Mouse (Mus musculus): ENCODE results near the gene Celf2. TPM values are rescaled to one million over a fixed set of nuclear protein-coding genes. Genes with fewer than 3 reads are reported as not detected.

Celf2 gene
- polyA plus RNA-seq, 1 experiment from 2014 or later: 68.8 TPM

DNA sequence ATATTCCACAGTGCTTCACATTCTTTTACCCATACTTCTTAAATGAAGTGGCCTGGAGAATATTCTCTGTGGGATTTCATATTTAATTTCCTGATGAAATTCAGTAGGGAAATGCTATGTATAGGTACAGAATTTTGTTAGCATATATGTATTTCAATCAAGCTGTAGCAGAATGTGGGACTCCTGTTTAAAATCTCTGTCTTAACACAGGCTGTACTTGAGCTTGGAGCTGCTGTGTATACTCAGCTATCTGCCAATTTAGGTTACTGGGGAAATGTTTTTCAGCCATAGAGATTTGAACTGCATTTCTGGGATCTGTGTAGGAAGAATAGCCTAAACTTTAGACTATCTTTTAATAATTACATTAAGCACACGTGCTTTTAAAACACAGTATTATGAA is 330.2 kb downstream of the Celf2 start:
- Histone ChIP-seq H3K27ac (replicated peaks; ENCODE audit: low read depth, low read length) (no peak overlapping the region), H3K9ac (ENCODE audit: low read depth, low read length) (no peak overlapping the region), H3K27me3 (replicated peaks; ENCODE audit: control insufficient read depth, insufficient read depth, low read length) (no peaks in the 10 kb centered on the region), H3K4me2 (ENCODE audit: low read depth, low read length) (no peak overlapping the region), H3K9me3 (ENCODE audit: control insufficient read depth, low read length) (no peaks in the 10 kb centered on the region), H3K36me3 (ENCODE audit: control insufficient read depth, insufficient read depth, low read length) (no peaks in the 10 kb centered on the region), H3K4me3 (ENCODE audit: low read depth, low read length) (no peak overlapping the region), H3K4me1 (ENCODE audit: control insufficient read depth, insufficient read depth, low read length) (no peaks in the 10 kb centered on the region)
- DNase-seq (ENCODE audit: low spot score) (no peak), ATAC-seq (ENCODE audit: low read depth) (no peak)
- 67% methylated on average over 1 of the region's 1 CpGs for WGBS

DNA sequence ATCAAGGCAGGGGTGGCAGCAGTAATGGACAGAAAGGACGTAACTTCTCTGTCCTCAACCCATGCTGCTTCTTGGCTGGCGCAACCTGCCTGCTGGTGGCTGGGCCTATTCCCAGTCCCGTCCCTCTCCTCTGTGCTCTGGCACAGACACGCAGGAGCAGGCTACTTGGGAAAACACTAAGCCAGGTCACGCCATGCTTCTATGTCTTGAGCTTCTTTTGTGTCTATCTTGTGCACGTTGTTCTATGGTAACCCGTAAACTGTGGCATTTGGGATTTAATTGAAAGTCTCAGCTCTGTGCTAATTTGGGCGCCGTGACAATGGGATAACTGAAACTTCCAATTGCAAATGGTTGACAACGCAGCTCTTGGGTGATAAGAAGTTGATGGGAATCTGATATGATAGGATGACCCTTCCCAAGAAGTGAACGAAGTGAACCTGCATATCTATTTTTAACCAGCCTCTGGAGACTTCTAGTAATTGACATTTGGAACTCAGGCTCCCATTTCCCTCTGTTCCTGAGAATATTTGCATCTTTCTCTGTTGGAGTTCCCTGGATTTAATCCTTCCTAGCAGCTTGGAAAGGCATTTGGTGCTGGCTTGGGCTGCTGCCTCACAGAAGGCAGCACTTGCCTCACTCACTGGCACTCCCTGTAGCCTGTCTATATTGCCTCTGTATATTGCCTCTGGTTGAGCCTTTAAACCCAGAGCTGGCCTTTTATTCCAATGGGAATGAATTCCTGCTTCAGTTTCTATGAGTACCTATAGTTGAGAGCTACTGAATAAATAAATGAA is 335.9 kb downstream of the Celf2 start:
- ATAC-seq (ENCODE audit: low read depth): no peak
- DNase-seq (ENCODE audit: low spot score): no peak
- Histone ChIP-seq H3K27me3 (replicated peaks; ENCODE audit: control insufficient read depth, insufficient read depth, low read length) (no peaks in the 10 kb centered on the region), H3K36me3 (ENCODE audit: control insufficient read depth, insufficient read depth, low read length) (no peaks in the 10 kb centered on the region), H3K9ac (ENCODE audit: low read depth, low read length) (no peak overlapping the region), H3K9me3 (ENCODE audit: control insufficient read depth, low read length) (no peaks in the 10 kb centered on the region), H3K4me3 (ENCODE audit: low read depth, low read length) (no peak overlapping the region), H3K4me2 (ENCODE audit: low read depth, low read length) (no peak overlapping the region), H3K4me1 (ENCODE audit: control insufficient read depth, insufficient read depth, low read length) (no peaks in the 10 kb centered on the region), H3K27ac (replicated peaks; ENCODE audit: low read depth, low read length) (no peak overlapping the region)
- 82% methylated on average over 11 of the region's 11 CpGs for WGBS

DNA sequence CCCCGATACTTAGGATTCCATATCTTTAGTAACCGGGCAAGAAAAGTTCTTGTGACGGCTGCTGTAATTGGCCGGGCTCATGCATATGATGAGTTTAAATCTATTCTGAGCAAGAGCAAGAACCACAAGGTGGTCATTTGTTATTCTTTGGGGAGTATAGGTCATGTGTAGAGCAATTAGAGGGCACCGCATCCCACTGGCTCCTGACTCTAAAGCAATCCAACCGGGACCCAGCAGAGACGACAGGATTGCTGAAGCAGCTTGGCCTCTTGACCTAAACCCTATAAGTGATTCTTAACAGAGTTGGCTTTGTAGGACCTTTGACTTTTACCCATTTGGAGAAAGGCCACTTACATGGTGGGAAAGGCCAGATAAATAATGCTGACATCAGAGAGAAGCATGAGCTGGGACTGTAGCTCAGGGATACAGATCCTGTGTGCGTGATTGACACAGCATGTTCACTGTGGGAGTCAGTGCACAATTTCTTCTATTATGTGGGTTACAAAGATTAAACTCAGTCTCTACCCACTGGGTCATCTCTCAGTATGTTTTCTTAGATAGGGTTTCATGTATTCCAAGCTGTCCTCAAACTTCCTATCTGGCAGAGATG is 338.2 kb downstream of the Celf2 start:
- DNase-seq (ENCODE audit: low spot score) (no peak), ATAC-seq (ENCODE audit: low read depth) (no peak)
- 48% methylated on average over 8 of the region's 8 CpGs for WGBS
- H3K9ac ChIP-seq (ENCODE audit: low read depth, low read length): no peak overlapping the region
- no peaks in the 10 kb centered on the region for H3K4me1 ChIP-seq (ENCODE audit: control insufficient read depth, insufficient read depth, low read length)
- H3K9me3 ChIP-seq (ENCODE audit: control insufficient read depth, low read length): no peaks in the 10 kb centered on the region
- no peaks in the 10 kb centered on the region for H3K36me3 ChIP-seq (ENCODE audit: control insufficient read depth, insufficient read depth, low read length)
- no peak overlapping the region for H3K4me3 ChIP-seq (ENCODE audit: low read depth, low read length)
- no peaks in the 10 kb centered on the region for H3K27me3 ChIP-seq (replicated peaks; ENCODE audit: control insufficient read depth, insufficient read depth, low read length)
- H3K27ac ChIP-seq (replicated peaks; ENCODE audit: low read depth, low read length): no peak overlapping the region
- H3K4me2 ChIP-seq (ENCODE audit: low read depth, low read length): no peak overlapping the region

DNA sequence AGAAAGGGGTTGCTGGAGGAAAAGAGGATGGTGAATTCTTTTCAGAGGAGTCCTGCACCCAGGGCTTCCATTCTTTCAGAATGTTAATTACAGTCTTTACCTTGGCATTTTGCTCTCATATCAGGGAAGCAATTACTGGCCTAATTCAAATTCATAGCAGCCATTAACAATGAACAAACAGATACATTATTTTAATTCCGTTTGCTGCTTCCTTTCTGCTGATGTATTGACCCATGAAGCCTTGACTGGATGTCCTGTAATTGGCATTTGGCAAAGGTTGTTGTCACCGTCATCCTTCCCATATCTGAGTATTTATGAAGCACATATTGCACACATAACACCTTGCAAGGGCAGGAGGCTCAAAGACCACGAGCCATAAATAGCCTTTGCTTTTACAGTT is 343.6 kb downstream of the Celf2 start:
- H3K36me3 ChIP-seq (ENCODE audit: control insufficient read depth, insufficient read depth, low read length): no peaks in the 10 kb centered on the region
- ATAC-seq (ENCODE audit: low read depth) (no peak), DNase-seq (ENCODE audit: low spot score) (no peak)
- 74% methylated on average over 3 of the region's 3 CpGs for WGBS
- no peaks in the 10 kb centered on the region for H3K9me3 ChIP-seq (ENCODE audit: control insufficient read depth, low read length)
- H3K4me1 ChIP-seq (ENCODE audit: control insufficient read depth, insufficient read depth, low read length): no peaks in the 10 kb centered on the region
- no peak overlapping the region for H3K27ac ChIP-seq (replicated peaks; ENCODE audit: low read depth, low read length)
- no peaks in the 10 kb centered on the region for H3K27me3 ChIP-seq (replicated peaks; ENCODE audit: control insufficient read depth, insufficient read depth, low read length)
- no peak overlapping the region for H3K9ac ChIP-seq (ENCODE audit: low read depth, low read length)
- no peak overlapping the region for H3K4me2 ChIP-seq (ENCODE audit: low read depth, low read length)
- H3K4me3 ChIP-seq (ENCODE audit: low read depth, low read length): no peak overlapping the region

DNA sequence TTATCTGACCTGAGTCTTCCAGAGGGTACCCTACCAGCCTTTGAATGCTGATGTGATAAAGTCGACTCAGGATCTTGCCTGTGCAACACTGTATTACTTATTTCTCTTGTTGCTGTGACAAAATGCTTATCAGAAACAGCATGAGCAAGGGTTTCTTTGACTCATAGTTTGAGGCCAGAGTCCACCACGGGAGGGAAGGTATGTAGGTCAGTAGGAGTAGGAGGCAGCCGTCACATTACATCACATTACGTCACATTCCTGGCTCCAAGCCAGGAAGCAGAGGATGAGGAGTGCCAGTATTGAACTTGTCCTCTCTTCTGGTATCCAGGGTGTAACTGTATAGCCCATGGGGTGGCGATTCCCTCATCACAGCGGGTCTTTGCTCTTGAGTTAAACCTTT is 349.3 kb downstream of the Celf2 start:
- Histone ChIP-seq H3K4me3 (ENCODE audit: low read depth, low read length) (no peak overlapping the region), H3K4me1 (ENCODE audit: control insufficient read depth, insufficient read depth, low read length) (no peaks in the 10 kb centered on the region), H3K9me3 (ENCODE audit: control insufficient read depth, low read length) (no peaks in the 10 kb centered on the region), H3K27me3 (replicated peaks; ENCODE audit: control insufficient read depth, insufficient read depth, low read length) (no peaks in the 10 kb centered on the region), H3K9ac (ENCODE audit: low read depth, low read length) (no peak overlapping the region), H3K4me2 (ENCODE audit: low read depth, low read length) (no peak overlapping the region), H3K36me3 (ENCODE audit: control insufficient read depth, insufficient read depth, low read length) (no peaks in the 10 kb centered on the region), H3K27ac (replicated peaks; ENCODE audit: low read depth, low read length) (no peak overlapping the region)
- no peak for DNase-seq (ENCODE audit: low spot score)
- 58% methylated on average over 6 of the region's 6 CpGs for WGBS
- ATAC-seq (ENCODE audit: low read depth): no peak

DNA sequence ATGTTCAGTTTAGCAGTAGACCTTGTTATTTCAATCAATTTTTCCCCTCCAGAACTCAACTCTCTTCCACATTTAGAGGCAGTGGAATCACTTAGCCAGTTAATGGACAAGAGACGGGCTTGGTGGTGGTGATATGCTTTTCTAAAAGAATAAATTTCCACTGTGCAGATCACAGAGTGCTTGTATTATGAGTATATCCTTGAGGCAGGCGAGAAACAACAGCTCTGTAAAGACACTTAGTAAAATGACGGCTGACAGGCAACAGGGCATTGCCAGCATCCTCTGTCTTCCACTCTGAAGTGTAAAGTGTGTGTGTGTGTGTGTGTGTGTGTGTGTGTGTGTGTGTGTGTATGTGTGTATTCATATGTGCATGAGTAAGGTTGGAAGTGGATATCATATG is 362.1 kb downstream of the Celf2 start:
- Histone ChIP-seq H3K36me3 (ENCODE audit: control insufficient read depth, insufficient read depth, low read length) (no peaks in the 10 kb centered on the region), H3K4me2 (ENCODE audit: low read depth, low read length) (no peak overlapping the region), H3K27ac (replicated peaks; ENCODE audit: low read depth, low read length) (no peak overlapping the region), H3K9ac (ENCODE audit: low read depth, low read length) (no peak overlapping the region), H3K4me1 (ENCODE audit: control insufficient read depth, insufficient read depth, low read length) (no peaks in the 10 kb centered on the region), H3K9me3 (ENCODE audit: control insufficient read depth, low read length) (no peaks in the 10 kb centered on the region), H3K27me3 (replicated peaks; ENCODE audit: control insufficient read depth, insufficient read depth, low read length) (no peaks in the 10 kb centered on the region), H3K4me3 (ENCODE audit: low read depth, low read length) (no peak overlapping the region)
- 73% methylated on average over 3 of the region's 3 CpGs for WGBS
- ATAC-seq (ENCODE audit: low read depth) (no peak), DNase-seq (ENCODE audit: low spot score) (no peak)

DNA sequence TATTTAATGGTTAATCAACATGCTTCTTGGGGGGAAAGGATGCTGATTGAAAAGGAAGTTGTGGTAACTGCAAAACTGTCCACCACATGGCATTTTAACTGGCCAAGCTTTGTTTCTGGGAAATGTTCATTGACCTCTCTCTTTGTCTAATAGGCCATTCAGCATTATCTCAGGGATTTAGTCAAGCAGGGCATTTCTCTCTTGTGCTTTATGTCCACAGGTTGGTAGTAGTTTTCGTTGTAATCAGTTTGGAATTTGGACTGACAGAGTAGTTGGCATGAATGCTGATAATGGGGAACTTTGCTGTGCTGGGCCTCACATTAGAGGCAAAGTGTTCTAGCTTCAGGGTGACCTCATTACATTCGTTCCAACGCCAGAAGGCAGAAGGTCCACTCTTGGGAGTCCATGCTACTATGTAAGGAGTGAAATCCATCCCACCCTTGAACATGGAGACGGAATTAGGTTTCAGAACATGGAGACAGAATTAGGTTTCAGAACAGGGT is 363.8 kb downstream of the Celf2 start:
- WGBS: 89% methylated on average over 4 of the region's 4 CpGs

DNA sequence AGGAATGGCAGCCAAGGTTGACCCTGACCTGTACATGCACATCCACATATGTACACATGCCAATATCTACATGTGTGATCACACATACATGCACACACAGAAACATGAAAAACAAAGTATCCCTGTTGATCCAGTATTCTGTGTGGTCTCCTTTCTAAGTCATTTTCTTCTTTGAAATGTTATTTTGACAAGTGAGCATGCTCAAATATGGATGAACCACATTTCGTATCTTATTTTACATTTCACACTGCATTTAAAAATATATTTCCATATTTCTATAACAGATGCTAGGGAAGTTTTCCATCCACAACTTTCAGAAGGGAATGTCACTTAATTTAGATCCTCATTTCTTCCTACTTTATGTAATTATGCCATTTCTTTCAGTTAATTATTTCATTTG is 364.5 kb downstream of the Celf2 start:
- H3K27ac ChIP-seq (replicated peaks; ENCODE audit: low read depth, low read length): no peak overlapping the region
- no peaks in the 10 kb centered on the region for H3K9me3 ChIP-seq (ENCODE audit: control insufficient read depth, low read length)
- ATAC-seq (ENCODE audit: low read depth): no peak
- no peak for DNase-seq (ENCODE audit: low spot score)
- no peak overlapping the region for H3K4me2 ChIP-seq (ENCODE audit: low read depth, low read length)
- 87% methylated on average over 1 of the region's 1 CpGs for WGBS
- H3K9ac ChIP-seq (ENCODE audit: low read depth, low read length): no peak overlapping the region
- H3K36me3 ChIP-seq (ENCODE audit: control insufficient read depth, insufficient read depth, low read length): no peaks in the 10 kb centered on the region
- no peak overlapping the region for H3K4me3 ChIP-seq (ENCODE audit: low read depth, low read length)
- H3K4me1 ChIP-seq (ENCODE audit: control insufficient read depth, insufficient read depth, low read length): no peaks in the 10 kb centered on the region
- H3K27me3 ChIP-seq (replicated peaks; ENCODE audit: control insufficient read depth, insufficient read depth, low read length): no peaks in the 10 kb centered on the region

More for the DNA sequence above, 363.8 kb downstream of the Celf2 start:
- Histone ChIP-seq H3K27ac (replicated peaks; ENCODE audit: low read depth, low read length) (no peak overlapping the region), H3K9me3 (ENCODE audit: control insufficient read depth, low read length) (no peaks in the 10 kb centered on the region), H3K4me2 (ENCODE audit: low read depth, low read length) (no peak overlapping the region), H3K27me3 (replicated peaks; ENCODE audit: control insufficient read depth, insufficient read depth, low read length) (no peaks in the 10 kb centered on the region), H3K36me3 (ENCODE audit: control insufficient read depth, insufficient read depth, low read length) (no peaks in the 10 kb centered on the region), H3K4me1 (ENCODE audit: control insufficient read depth, insufficient read depth, low read length) (no peaks in the 10 kb centered on the region), H3K4me3 (ENCODE audit: low read depth, low read length) (no peak overlapping the region), H3K9ac (ENCODE audit: low read depth, low read length) (no peak overlapping the region)
- no peak for ATAC-seq (ENCODE audit: low read depth)
- DNase-seq (ENCODE audit: low spot score): no peak

DNA sequence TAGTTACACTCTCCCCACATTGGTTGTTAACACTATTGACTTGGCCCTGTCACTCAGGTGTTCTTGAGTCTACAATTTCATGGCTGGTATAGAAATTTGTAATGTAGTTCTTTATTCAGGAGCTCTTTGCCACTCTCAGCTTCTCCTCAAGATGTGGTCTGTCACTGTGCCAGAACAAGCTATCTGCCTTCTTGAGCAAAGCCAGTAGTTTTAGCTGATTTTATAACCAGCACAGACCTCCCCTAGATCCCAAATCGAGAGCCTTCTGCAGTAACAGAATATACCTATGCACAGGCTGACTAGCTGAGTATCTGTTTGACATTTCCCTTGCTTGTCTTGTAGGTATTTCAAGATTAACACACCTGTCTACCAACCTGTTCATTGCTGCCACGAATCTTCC is 386.0 kb downstream of the Celf2 start:
- no peak overlapping the region for H3K27ac ChIP-seq (replicated peaks; ENCODE audit: low read depth, low read length)
- DNase-seq (ENCODE audit: low spot score) (peak; percentile 6), ATAC-seq (ENCODE audit: low read depth) (no peak)

More for the DNA sequence above, 386.0 kb downstream of the Celf2 start:
- no peak overlapping the region for H3K9ac ChIP-seq (ENCODE audit: low read depth, low read length)
- no peak overlapping the region for H3K4me2 ChIP-seq (ENCODE audit: low read depth, low read length)
- H3K4me1 ChIP-seq (ENCODE audit: control insufficient read depth, insufficient read depth, low read length): no peaks in the 10 kb centered on the region
- H3K27me3 ChIP-seq (replicated peaks; ENCODE audit: control insufficient read depth, insufficient read depth, low read length): no peaks in the 10 kb centered on the region
- no peaks in the 10 kb centered on the region for H3K9me3 ChIP-seq (ENCODE audit: control insufficient read depth, low read length)
- no peaks in the 10 kb centered on the region for H3K36me3 ChIP-seq (ENCODE audit: control insufficient read depth, insufficient read depth, low read length)
- no peak overlapping the region for H3K4me3 ChIP-seq (ENCODE audit: low read depth, low read length)
- WGBS: 91% methylated on average over 2 of the region's 2 CpGs

All from embryonic facial prominence, embryonic 14.5 days (tissue).